Mouse (Mus musculus) heart, postnatal 14 days (tissue): ENCODE data around the gene Trpc4. TPM values are rescaled to one million over a fixed set of nuclear protein-coding genes. Genes with fewer than 3 reads are reported as not detected.

ENCODE experiments used
- DNase-seq, 2 experiments: peaks; one replicate each; pipeline ENCODE4 v3.0.0; 2021 to 2022
- intact Hi-C: fragments of 180-260 bp; cut with DNase I; formaldehyde crosslinking; loops from one replicate; pipeline ENCODE4 v1.15.1; 2025
- long read RNA-seq, 2 experiments: library from polyadenylated mRNA; stranded (forward); transcript quantifications; one replicate each; pipeline ENCODE4 v2.0.0; 2021
- total RNA-seq, 2 experiments: library from RNA; stranded (reverse); gene quantifications; 2 replicates each; pipeline ENCODE4 v1.2.3; 2021

The Trpc4 gene
- total RNA-seq, result under 1 TPM; 0.22 to 0.31 TPM
- long read RNA-seq, experiment 1, result 0 reads
- long read RNA-seq, experiment 2, result 0 reads

- intact Hi-C loops, result loop anchor here (5.0 to 10.0 kb wide), 2 partner anchors 159 to 418 kb away; no protein-coding TSS in a partner anchor
- DNase-seq, result peak; percentile 0 to 1
Measured at GRCm38 (mm10) chr3:54155639-54156315, at the start of gene Trpc4. TSS of gene Trpc4 (plus strand) at chr3:54156035.

DNA sequence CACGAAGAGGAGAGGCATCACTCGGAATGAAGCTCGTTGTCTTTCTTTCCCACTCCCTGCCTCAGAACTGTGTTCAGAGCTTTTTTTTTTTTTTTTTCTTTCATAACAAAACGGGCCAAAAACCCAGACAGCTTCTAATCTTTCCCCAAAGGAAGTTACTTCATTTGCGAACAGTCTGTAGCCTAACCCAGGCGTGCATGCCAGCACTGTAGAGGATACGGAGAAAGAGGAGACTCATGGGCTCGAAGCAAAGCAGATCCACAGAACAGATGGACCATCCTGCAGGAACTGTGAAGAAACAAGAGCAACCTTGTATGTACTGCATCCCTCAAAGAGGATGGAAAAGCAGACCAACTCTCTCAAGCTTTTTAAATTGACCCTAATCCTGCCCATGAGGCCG, 44.3 kb upstream of the Trpc4 start:
- DNase-seq, result peak in 1 of 2 experiments; percentile 2
- intact Hi-C loops, result no loop called here

DNA sequence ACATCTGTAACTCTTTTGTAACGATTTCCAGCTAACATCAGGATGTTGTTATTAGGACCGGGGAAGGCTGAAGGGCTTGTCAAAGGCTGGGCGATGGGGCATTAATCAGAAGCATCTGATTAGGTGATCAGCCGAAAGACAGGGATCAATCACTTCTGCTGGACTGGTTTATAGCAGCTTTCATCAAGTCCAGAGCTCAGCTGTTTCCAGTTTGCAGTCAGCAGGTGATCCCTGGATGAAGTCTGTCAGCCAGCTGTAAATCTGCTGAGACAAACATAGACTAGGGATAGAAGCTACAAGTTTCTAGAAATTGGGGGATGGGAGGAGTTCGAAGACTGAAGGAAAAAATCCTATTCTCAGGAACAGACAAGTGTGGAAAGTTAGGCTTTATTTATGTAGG, 20.5 kb upstream of the Trpc4 start:
- intact Hi-C loops, result no loop called here
- no peak for DNase-seq

GRCm38 (mm10) chr3:54141376-54141775, 14.5 kb upstream of the Trpc4 start:
- intact Hi-C loops, result no loop called here
- DNase-seq, result no peak

DNA sequence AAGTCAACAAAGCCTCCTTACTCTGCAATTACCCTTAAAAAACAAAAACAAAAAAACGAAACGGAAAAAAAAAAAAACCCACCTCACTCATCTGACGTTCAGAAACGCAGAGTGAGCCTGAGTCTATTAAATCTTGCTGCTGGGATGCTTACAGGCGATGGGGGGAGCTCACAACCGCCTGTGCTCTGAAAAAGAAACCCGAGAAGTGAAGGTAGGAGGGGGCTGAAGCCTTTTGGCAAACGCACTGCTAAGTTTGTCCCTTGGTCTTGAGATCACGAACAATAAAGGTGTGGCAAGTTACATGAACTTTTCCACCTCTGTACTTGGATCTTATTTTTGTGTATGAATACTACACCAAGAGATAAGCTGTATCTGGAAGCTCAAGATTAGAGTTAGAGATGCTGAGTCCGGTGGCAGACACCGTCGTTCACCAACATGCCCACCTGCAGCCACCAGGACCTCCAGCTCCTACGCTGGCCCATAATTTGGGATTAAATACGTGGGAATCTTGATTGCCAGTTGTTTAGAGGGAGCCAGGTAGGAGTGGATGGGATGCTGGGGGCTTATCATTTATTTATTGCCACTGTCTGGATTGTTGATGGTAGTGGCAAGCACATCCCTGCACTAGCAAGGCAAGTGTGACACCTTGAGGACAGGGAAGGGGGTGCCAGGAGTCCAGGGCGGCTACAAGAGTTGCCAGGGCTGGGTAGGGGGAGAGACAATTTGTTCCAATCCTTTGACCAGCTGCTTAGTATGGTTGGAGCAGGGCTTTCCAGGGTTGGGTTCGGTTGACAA, 794 bp upstream of the Trpc4 start:
- DNase-seq, result peak; percentile 2 to 10
- intact Hi-C loops, result loop anchor here (5.0 to 10.0 kb wide), 2 partner anchors 160 to 418 kb away; no protein-coding TSS in a partner anchor

DNA sequence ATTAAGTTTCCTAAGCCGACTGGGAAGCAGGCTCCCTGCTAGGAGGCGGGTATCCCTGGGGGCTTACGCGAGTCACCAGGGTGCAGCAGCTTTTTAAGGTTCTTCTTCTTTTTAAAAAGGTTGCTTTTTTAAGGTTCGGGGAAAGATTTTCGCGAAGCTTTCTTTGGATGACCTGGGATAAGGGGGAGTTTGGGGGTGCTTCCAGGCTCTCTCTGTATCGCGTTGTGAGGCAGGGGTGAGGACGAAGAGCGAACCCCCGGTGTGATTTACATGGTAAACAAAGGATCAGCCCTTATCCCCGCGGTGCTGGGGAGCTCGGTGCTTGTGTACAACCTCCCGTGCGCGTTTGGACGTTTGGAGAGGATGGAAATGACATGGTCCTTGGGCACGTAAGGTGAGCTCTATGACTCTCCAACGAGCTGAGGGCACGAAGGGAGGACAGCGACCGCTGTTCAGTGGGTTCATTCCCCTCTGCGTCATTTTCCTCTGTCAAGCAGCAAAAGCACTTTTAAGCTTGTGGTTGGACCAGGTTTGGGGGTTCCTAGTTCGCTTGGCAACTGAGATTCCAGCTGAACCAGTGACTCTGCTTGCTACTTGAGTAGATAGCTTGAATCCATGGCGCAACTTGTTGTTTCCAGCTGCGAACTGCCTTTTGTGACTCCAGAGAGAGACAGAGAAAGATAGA, 623 bp downstream of the Trpc4 start:
- intact Hi-C loops, result loop anchor here (5.0 to 10.0 kb wide), 2 partner anchors 158 to 419 kb away; no protein-coding TSS in a partner anchor

GRCm38 (mm10) chr3:54170701-54171100, 14.9 kb downstream of the Trpc4 start:
- DNase-seq, result no peak
- intact Hi-C loops, result no loop called here

More for the DNA sequence above, 623 bp downstream of the Trpc4 start:
- DNase-seq, result no peak

- DNase-seq, result peak in 1 of 2 experiments; percentile 3
- intact Hi-C loops, result no loop called here
Measured at GRCm38 (mm10) chr3:54177296-54177695, 21.5 kb downstream of the Trpc4 start.

DNA sequence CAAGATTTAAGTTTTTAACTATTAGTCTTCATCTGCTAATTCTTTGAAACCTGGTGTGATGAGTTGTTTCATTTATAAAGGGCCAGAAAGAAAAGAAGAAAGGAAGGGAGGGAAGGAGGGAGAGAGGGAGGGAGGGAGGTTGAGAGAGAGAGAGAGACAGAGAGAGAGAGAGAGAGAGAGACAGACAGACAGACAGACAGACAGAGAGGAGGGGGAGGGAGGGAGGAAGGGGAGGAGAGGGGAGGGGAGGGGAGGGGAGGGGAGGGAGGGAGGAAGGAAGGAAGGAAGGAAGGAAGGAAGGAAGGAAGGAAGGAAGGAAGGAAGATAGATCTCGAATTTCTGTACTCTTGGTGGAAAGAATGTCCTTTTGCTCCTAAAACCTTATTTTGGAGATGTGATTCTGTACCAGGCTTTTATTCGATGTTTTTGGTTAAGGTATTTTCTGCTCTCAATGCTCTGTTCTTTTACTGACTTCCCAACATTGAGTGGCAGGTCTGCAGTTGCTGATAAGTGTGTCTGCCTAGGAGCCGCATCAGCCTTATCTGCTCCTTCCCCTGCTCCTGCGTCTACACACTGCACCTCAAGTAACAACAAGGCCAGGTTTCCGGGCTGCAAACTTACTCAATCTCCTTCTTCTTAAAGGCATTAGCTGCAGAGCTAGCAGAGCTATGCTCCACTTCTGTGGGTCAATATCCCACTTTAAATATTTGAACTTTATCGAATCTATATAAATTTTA, 35.3 kb downstream of the Trpc4 start:
- intact Hi-C loops, result no loop called here
- no peak for DNase-seq

DNA sequence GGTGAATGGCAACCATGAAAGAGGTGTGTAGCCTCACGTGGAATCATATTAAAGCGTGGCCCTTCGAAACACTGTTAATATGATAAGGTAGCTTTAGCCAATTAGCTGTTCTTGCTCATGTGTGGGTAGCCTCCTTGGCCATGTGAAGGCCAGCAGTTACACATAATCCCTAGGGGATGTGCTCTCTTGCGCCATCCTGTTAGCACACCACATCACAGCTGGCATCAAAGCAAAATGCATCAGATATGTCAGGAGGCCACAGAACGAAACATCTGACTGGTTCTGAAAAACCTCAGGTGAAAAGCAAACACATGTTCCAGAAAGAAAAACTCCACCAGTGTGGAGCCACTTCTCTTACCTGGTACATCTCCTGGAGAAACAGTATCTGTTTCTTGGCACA, 45.4 kb downstream of the Trpc4 start:
- no peak for DNase-seq
- intact Hi-C loops, result no loop called here

GRCm38 (mm10) chr3:54204386-54204785, 48.6 kb downstream of the Trpc4 start:
- no peak for DNase-seq
- intact Hi-C loops, result no loop called here

DNA sequence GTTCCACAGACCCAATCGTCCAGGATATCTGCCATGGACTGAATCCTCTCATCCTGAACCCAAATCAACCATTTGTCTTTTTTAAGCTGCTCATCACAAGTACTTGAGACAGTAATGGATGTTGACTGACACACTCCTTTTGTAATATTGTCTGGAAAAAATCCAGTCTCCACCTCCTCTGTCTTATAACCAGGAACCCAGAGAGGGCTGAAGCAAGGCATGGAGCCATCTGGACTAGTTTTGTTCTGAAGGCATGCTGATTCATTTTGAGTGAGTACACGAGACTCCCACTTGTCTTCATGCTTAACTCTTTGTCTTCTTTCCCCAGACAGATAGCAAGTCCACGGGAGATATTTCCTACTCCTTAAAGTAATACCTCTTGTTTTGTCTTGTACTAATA, 54.3 kb downstream of the Trpc4 start:
- DNase-seq, result no peak
- intact Hi-C loops, result no loop called here

- intact Hi-C loops, result no loop called here
- DNase-seq, result no peak
Measured at GRCm38 (mm10) chr3:54211441-54211840, 55.6 kb downstream of the Trpc4 start.

GRCm38 (mm10) chr3:54222549-54222948, 66.7 kb downstream of the Trpc4 start:
- intact Hi-C loops, result no loop called here
- DNase-seq, result no peak

GRCm38 (mm10) chr3:54228463-54228862, 72.6 kb downstream of the Trpc4 start:
- intact Hi-C loops, result no loop called here

GRCm38 (mm10) chr3:54238891-54239290, 83.1 kb downstream of the Trpc4 start:
- intact Hi-C loops, result no loop called here

More at GRCm38 (mm10) chr3:54228463-54228862, 72.6 kb downstream of the Trpc4 start:
- DNase-seq, result no peak

DNA sequence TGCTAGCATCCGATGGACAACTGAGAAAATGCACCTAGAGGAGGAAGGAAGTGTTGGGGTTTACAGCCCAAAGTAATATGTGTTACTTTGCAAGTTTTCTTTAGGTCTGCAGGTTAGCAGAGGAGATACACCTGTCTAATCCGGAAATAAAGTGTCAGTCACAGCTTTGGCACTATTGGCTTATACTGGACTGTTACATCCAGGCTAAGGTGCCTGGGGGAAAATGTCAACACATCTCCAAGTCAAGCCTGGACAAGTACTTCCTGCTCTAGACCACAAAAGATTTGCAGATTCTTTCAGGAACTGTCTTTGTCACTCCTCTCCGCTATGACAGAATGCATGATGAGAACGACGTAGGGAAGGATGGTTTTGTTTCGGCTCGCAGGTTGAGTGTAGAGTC, 83.6 kb downstream of the Trpc4 start:
- DNase-seq, result no peak
- intact Hi-C loops, result no loop called here

More at GRCm38 (mm10) chr3:54238891-54239290, 83.1 kb downstream of the Trpc4 start:
- DNase-seq, result peak; percentile 10 to 22

GRCm38 (mm10) chr3:54243136-54243535, 87.3 kb downstream of the Trpc4 start:
- intact Hi-C loops, result no loop called here
- DNase-seq, result no peak

GRCm38 (mm10) chr3:54244729-54245465, 89.1 kb downstream of the Trpc4 start:
- DNase-seq, result no peak
- intact Hi-C loops, result no loop called here
